Mouse (Mus musculus): ENCODE results near the gene Sema4b. TPM values are rescaled to one million over a fixed set of nuclear protein-coding genes. Genes with fewer than 3 reads are reported as not detected.

Gene Sema4b
- polyA plus RNA-seq, 1 experiment, result 5.6 TPM

GRCm38 (mm10) chr7:80197941-80198778 lies 11.5 kb downstream of the Sema4b start:
- Histone ChIP-seq H3K36me3 (ENCODE audit: control insufficient read depth, insufficient read depth, low read length) (no peaks in the 10 kb centered on the region), H3K4me1 (ENCODE audit: control insufficient read depth, insufficient read depth, low read length) (peaks cover 17% of the 10 kb centered on the region), H3K27me3 (ENCODE audit: control insufficient read depth, insufficient read depth, low read length) (no peaks in the 10 kb centered on the region), H3K27ac (ENCODE audit: control insufficient read depth, insufficient read depth, low read depth, low read length) (peak overlapping the region; percentile 52), H3K4me3 (ENCODE audit: control insufficient read depth, low read depth, low read length) (peak overlapping the region; percentile 79)
- TF ChIP-seq POLR2A (IDR thresholded peaks at IDR 0.05; ENCODE audit: control insufficient read depth, low read depth, low read length) (peak; percentile 35; the same call in 1 of the 2 replicates), CTCF (IDR thresholded peaks at IDR 0.05; ENCODE audit: control insufficient read depth, insufficient read depth, insufficient replicate concordance, low read depth, low read length) (no peak)

GRCm38 (mm10) chr7:80198863-80199262 lies 12.2 kb downstream of the Sema4b start:
- Histone ChIP-seq H3K4me1 (ENCODE audit: control insufficient read depth, insufficient read depth, low read length) (peaks cover 17% of the 10 kb centered on the region), H3K27me3 (ENCODE audit: control insufficient read depth, insufficient read depth, low read length) (no peaks in the 10 kb centered on the region)
- TF ChIP-seq CTCF (IDR thresholded peaks at IDR 0.05; ENCODE audit: control insufficient read depth, insufficient read depth, insufficient replicate concordance, low read depth, low read length) (no peak), POLR2A (IDR thresholded peaks at IDR 0.05; ENCODE audit: control insufficient read depth, low read depth, low read length) (no peak)

GRCm38 (mm10) chr7:80199286-80199685 lies 12.6 kb downstream of the Sema4b start:
- Histone ChIP-seq H3K27me3 (ENCODE audit: control insufficient read depth, insufficient read depth, low read length) (no peaks in the 10 kb centered on the region), H3K4me3 (ENCODE audit: control insufficient read depth, low read depth, low read length) (no peak overlapping the region; the same call in 1 of the 2 replicates), H3K27ac (ENCODE audit: control insufficient read depth, insufficient read depth, low read depth, low read length) (no peak overlapping the region), H3K36me3 (ENCODE audit: control insufficient read depth, insufficient read depth, low read length) (no peaks in the 10 kb centered on the region), H3K4me1 (ENCODE audit: control insufficient read depth, insufficient read depth, low read length) (peaks cover 17% of the 10 kb centered on the region)
- TF ChIP-seq POLR2A (IDR thresholded peaks at IDR 0.05; ENCODE audit: control insufficient read depth, low read depth, low read length), result no peak
- no peak for TF ChIP-seq CTCF (IDR thresholded peaks at IDR 0.05; ENCODE audit: control insufficient read depth, insufficient read depth, insufficient replicate concordance, low read depth, low read length)

More at GRCm38 (mm10) chr7:80198863-80199262, 12.2 kb downstream of the Sema4b start:
- H3K36me3 ChIP-seq (ENCODE audit: control insufficient read depth, insufficient read depth, low read length), result no peaks in the 10 kb centered on the region
- H3K27ac ChIP-seq (ENCODE audit: control insufficient read depth, insufficient read depth, low read depth, low read length), result peak overlapping the region; percentile 52
- H3K4me3 ChIP-seq (ENCODE audit: control insufficient read depth, low read depth, low read length), result peak overlapping the region; percentile 79

- TF ChIP-seq CTCF (IDR thresholded peaks at IDR 0.05; ENCODE audit: control insufficient read depth, insufficient read depth, insufficient replicate concordance, low read depth, low read length) (no peak), POLR2A (IDR thresholded peaks at IDR 0.05; ENCODE audit: control insufficient read depth, low read depth, low read length) (no peak)
- Histone ChIP-seq H3K4me3 (ENCODE audit: control insufficient read depth, low read depth, low read length) (no peak overlapping the region), H3K27me3 (ENCODE audit: control insufficient read depth, insufficient read depth, low read length) (no peaks in the 10 kb centered on the region), H3K36me3 (ENCODE audit: control insufficient read depth, insufficient read depth, low read length) (no peaks in the 10 kb centered on the region), H3K4me1 (ENCODE audit: control insufficient read depth, insufficient read depth, low read length) (peaks cover 17% of the 10 kb centered on the region), H3K27ac (ENCODE audit: control insufficient read depth, insufficient read depth, low read depth, low read length) (no peak overlapping the region)
Observed at GRCm38 (mm10) chr7:80199851-80200587, 13.4 kb downstream of the Sema4b start.

- no peak overlapping the region for H3K27ac ChIP-seq (ENCODE audit: control insufficient read depth, insufficient read depth, low read depth, low read length)
- no peak overlapping the region for H3K4me3 ChIP-seq (ENCODE audit: control insufficient read depth, low read depth, low read length)
- H3K27me3 ChIP-seq (ENCODE audit: control insufficient read depth, insufficient read depth, low read length), result no peaks in the 10 kb centered on the region
- H3K4me1 ChIP-seq (ENCODE audit: control insufficient read depth, insufficient read depth, low read length), result peaks cover 17% of the 10 kb centered on the region
- no peaks in the 10 kb centered on the region for H3K36me3 ChIP-seq (ENCODE audit: control insufficient read depth, insufficient read depth, low read length)
- no peak for TF ChIP-seq CTCF (IDR thresholded peaks at IDR 0.05; ENCODE audit: control insufficient read depth, insufficient read depth, insufficient replicate concordance, low read depth, low read length)
- TF ChIP-seq POLR2A (IDR thresholded peaks at IDR 0.05; ENCODE audit: control insufficient read depth, low read depth, low read length), result no peak
Observed at GRCm38 (mm10) chr7:80200588-80200945, 13.9 kb downstream of the Sema4b start.

GRCm38 (mm10) chr7:80200963-80201539 lies 14.4 kb downstream of the Sema4b start:
- H3K36me3 ChIP-seq (ENCODE audit: control insufficient read depth, insufficient read depth, low read length), result no peaks in the 10 kb centered on the region
- H3K27me3 ChIP-seq (ENCODE audit: control insufficient read depth, insufficient read depth, low read length), result no peaks in the 10 kb centered on the region
- H3K27ac ChIP-seq (ENCODE audit: control insufficient read depth, insufficient read depth, low read depth, low read length), result no peak overlapping the region
- TF ChIP-seq CTCF (IDR thresholded peaks at IDR 0.05; ENCODE audit: control insufficient read depth, insufficient read depth, insufficient replicate concordance, low read depth, low read length) (no peak), POLR2A (IDR thresholded peaks at IDR 0.05; ENCODE audit: control insufficient read depth, low read depth, low read length) (no peak)
- peaks cover 17% of the 10 kb centered on the region for H3K4me1 ChIP-seq (ENCODE audit: control insufficient read depth, insufficient read depth, low read length)
- no peak overlapping the region for H3K4me3 ChIP-seq (ENCODE audit: control insufficient read depth, low read depth, low read length)

Data from testis, adult 2 months (tissue).